Mouse (Mus musculus): ENCODE results near the gene Map2k1.
A peak's percentile ranks its signal among the peaks of the same experiment; 100 is the strongest.

DNA sequence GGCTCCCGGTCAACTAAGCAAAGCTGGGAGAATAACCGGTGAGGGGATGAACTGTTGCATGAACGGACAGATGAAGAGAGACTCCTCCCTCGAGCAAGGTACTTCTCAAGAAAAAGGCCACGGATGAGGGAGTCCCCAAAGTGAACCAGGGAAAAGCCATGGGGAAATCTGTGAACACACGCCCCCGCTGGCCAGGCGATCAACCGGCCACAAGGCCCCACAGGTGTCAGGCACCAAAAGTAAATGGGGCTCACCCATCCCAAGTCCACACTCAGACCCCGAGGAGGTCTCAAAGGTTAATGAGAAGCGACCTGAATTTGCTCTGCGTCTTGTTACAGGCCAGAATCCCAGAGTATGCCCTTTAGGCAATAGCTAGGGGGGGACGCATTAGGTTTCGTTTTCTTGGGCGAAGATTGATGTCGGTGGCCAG, 825 bp downstream of the Map2k1 start:
- TF ChIP-seq CTCF (IDR thresholded peaks at IDR 0.05) (peak; percentile 29), POLR2A (IDR thresholded peaks at IDR 0.05; ENCODE audit: insufficient read depth, low read depth, low read length) (no peak), EP300 (IDR thresholded peaks at IDR 0.05; ENCODE audit: insufficient read depth, low read depth, low read length) (no peak)
